8 mouse cellular contexts compared by ENCODE assay signal in genomic region chr12:17253069-17253468, GRCm38 (mm10). TPM values are rescaled to one million over a fixed set of nuclear protein-coding genes. Genes with fewer than 3 reads are reported as not detected.
DNase-seq lines count a peak whose midpoint lies in the region; ATAC-seq and TF ChIP-seq lines count a peak whose summit lies in the region.

No protein-coding gene starts in this region.

- no peak for TF ChIP-seq POLR2A in limb, embryonic 14.5 days (IDR thresholded peaks at IDR 0.05; ENCODE audit: borderline replicate concordance, extremely low read depth, insufficient read depth, insufficient read length)
- TF ChIP-seq POLR2A in testis, adult 2 months (IDR thresholded peaks at IDR 0.05; ENCODE audit: control insufficient read depth, low read depth, low read length), result no peak

- 8% methylated on average over 9 of the region's 9 CpGs for WGBS in embryonic facial prominence, embryonic 11.5 days
- WGBS in limb, embryonic 14.5 days, result 11% methylated on average over 9 of the region's 9 CpGs

- H3K9ac ChIP-seq in embryonic facial prominence, embryonic 11.5 days (replicated peaks; ENCODE audit: low read length), result no peak overlapping the region
- H3K9ac ChIP-seq in limb, embryonic 14.5 days (ENCODE audit: low read depth, low read length, severe bottlenecking), result no peak overlapping the region

- no peaks in the 10 kb centered on the region for H3K9me3 ChIP-seq in embryonic facial prominence, embryonic 11.5 days (replicated peaks; ENCODE audit: control insufficient read depth, low read length)
- H3K9me3 ChIP-seq in limb, embryonic 14.5 days (ENCODE audit: control insufficient read depth, low read length), result no peaks in the 10 kb centered on the region

- peak; percentile 56; the same call in 1 of the 2 replicates for TF ChIP-seq CTCF in testis, adult 2 months (IDR thresholded peaks at IDR 0.05; ENCODE audit: control insufficient read depth, insufficient read depth, insufficient replicate concordance, low read depth, low read length)

- no peak overlapping the region for H3K27ac ChIP-seq in embryonic facial prominence, embryonic 11.5 days (replicated peaks; ENCODE audit: low read depth, low read length)
- no peak overlapping the region for H3K27ac ChIP-seq in limb, embryonic 14.5 days (replicated peaks; ENCODE audit: low read depth, low read length)
- H3K27ac ChIP-seq in testis, adult 2 months (ENCODE audit: control insufficient read depth, insufficient read depth, low read depth, low read length), result no peak overlapping the region

- peak; percentile 79 for DNase-seq in adrenal gland, postnatal 14 days
- DNase-seq in embryonic facial prominence, embryonic 11.5 days (ENCODE audit: low spot score), result peak; percentile 86
- peak; percentile 53 for DNase-seq in heart, adult 8-10 months (ENCODE audit: low spot score)
- DNase-seq in kidney, adult 8-10 months, result peak; percentile 27 to 64
- peak; percentile 54 for DNase-seq in limb, embryonic 14.5 days (ENCODE audit: low spot score)
- peak; percentile 21 to 55 for DNase-seq in natural killer cell, adult 2 months (ENCODE audit: low spot score in 2 of 2)

- peak overlapping the region; percentile 27 for H3K4me2 ChIP-seq in embryonic facial prominence, embryonic 11.5 days (ENCODE audit: low read depth, low read length)
- H3K4me2 ChIP-seq in limb, embryonic 14.5 days (replicated peaks; ENCODE audit: low read depth, low read length, severe bottlenecking), result peak overlapping the region; percentile 35

- peak; percentile 84 for ATAC-seq in CD4-positive, CD25-positive, alpha-beta regulatory T cell, adult 4 months
- ATAC-seq in embryonic facial prominence, embryonic 11.5 days (replicated peaks; ENCODE audit: insufficient number of reproducible peaks, low FRiP score, low TSS enrichment, low read depth), result peak; percentile 50; the same call in 1 of the 2 replicates
- peak; percentile 31; the same call in 1 of the 2 replicates for ATAC-seq in limb, embryonic 14.5 days (ENCODE audit: low FRiP score, low read depth)

- H3K4me1 ChIP-seq in embryonic facial prominence, embryonic 11.5 days (ENCODE audit: control insufficient read depth, insufficient read depth, low read length), result no peaks in the 10 kb centered on the region
- H3K4me1 ChIP-seq in limb, embryonic 14.5 days (ENCODE audit: control insufficient read depth, insufficient read depth, low read length), result 0 out of 2 replicates have a peak, but pooled peaks cover 4% of the 10 kb centered on the region
- H3K4me1 ChIP-seq in testis, adult 2 months (ENCODE audit: control insufficient read depth, insufficient read depth, low read length), result peaks cover 2% of the 10 kb centered on the region; the same call in 1 of the 2 replicates

- H3K4me3 ChIP-seq in embryonic facial prominence, embryonic 11.5 days (ENCODE audit: low read depth, low read length), result no peak overlapping the region
- no peak overlapping the region; the same call in 1 of the 2 replicates for H3K4me3 ChIP-seq in limb, embryonic 14.5 days (replicated peaks; ENCODE audit: low read length)
- H3K4me3 ChIP-seq in testis, adult 2 months (ENCODE audit: control insufficient read depth, low read depth, low read length), result no peak overlapping the region

- no peaks in the 10 kb centered on the region for H3K36me3 ChIP-seq in embryonic facial prominence, embryonic 11.5 days (replicated peaks; ENCODE audit: control insufficient read depth, insufficient read depth, low read depth, low read length)
- no peaks in the 10 kb centered on the region for H3K36me3 ChIP-seq in limb, embryonic 14.5 days (ENCODE audit: control insufficient read depth, insufficient read depth, low read length)
- H3K36me3 ChIP-seq in testis, adult 2 months (ENCODE audit: control insufficient read depth, insufficient read depth, low read length), result no peaks in the 10 kb centered on the region

- H3K27me3 ChIP-seq in embryonic facial prominence, embryonic 11.5 days (ENCODE audit: control insufficient read depth, insufficient read depth, low read length), result no peaks in the 10 kb centered on the region
- peaks cover 10% of the 10 kb centered on the region for H3K27me3 ChIP-seq in limb, embryonic 14.5 days (ENCODE audit: control insufficient read depth, insufficient read depth, low read length)
- H3K27me3 ChIP-seq in testis, adult 2 months (ENCODE audit: control insufficient read depth, insufficient read depth, low read length), result no peaks in the 10 kb centered on the region

RNA-seq across cellular contexts. Expression of gene Pdia6, which starts 13.3 kb away (rescaled TPM):
- 100 to 1,000 TPM; 165 to 229 TPM for polyA plus RNA-seq in CD4-positive, CD25-positive, alpha-beta regulatory T cell, adult 4 months (2017; shearing (Covaris generic))
- 165 and 173 TPM in 2 replicates for total RNA-seq in adrenal gland, postnatal 14 days (2021)
- polyA plus RNA-seq in embryonic facial prominence, embryonic 11.5 days (2014; fragmentation: Nextera tagmentation; extraction: Ambion mirVana), result 634 and 647 TPM in 2 replicates
- 100 to 1,000 TPM in 1 of 4 experiments, 10 to 100 TPM in 3; 84.8 to 109 (median 93.8) TPM for total RNA-seq in heart, adult 8-10 months (2022)
- 316 and 435 TPM in 2 replicates for polyA plus RNA-seq in limb, embryonic 14.5 days (2012; rRNA removed)
- polyA plus RNA-seq in limb, embryonic 14.5 days (2014; fragmentation: Nextera tagmentation; extraction: Ambion mirVana), result 574 and 584 TPM in 2 replicates
- 97.2 and 119 TPM in 2 replicates for polyA plus RNA-seq in testis, adult 2 months (2012; rRNA removed)

Comparison
In these comparisons a context has a peak if more than half of its experiments do, and no peak if none do; other contexts are left out.
1. ATAC-seq: peak in every context shown above with its lines; median percentile 84 in CD4-positive, CD25-positive, alpha-beta regulatory T cell, adult 4 months; 50 in embryonic facial prominence, embryonic 11.5 days; 31 in limb, embryonic 14.5 days.